Comparison of ENCODE assay signal across 7 mouse cellular contexts in genomic region chr14:16366174-16366889, GRCm38 (mm10). TPM values are rescaled to one million over a fixed set of nuclear protein-coding genes. Genes with fewer than 3 reads are reported as not detected.
DNase-seq lines count a peak whose midpoint lies in the region; ATAC-seq and TF ChIP-seq lines count a peak whose summit lies in the region.

No protein-coding gene starts in this region.

- 0 out of 2 replicates have a peak, but pooled peaks have one; percentile 0 for ATAC-seq in embryonic facial prominence, embryonic 11.5 days (replicated peaks; ENCODE audit: insufficient number of reproducible peaks, low FRiP score, low TSS enrichment, low read depth)
- no peak for ATAC-seq in hindbrain, postnatal 0 days
- ATAC-seq in midbrain, embryonic 14.5 days (ENCODE audit: low FRiP score, low TSS enrichment) = no peak
- no peak for ATAC-seq in activated CD4-positive, CD25-positive, alpha-beta regulatory T cell, adult 4 months

- peak overlapping the region; percentile 96 for H3K27ac ChIP-seq in embryonic facial prominence, embryonic 11.5 days (replicated peaks; ENCODE audit: low read depth, low read length)
- H3K27ac ChIP-seq in hindbrain, postnatal 0 days = peak overlapping the region; percentile 100
- H3K27ac ChIP-seq in midbrain, embryonic 14.5 days (replicated peaks; ENCODE audit: low read depth, low read length) = peak overlapping the region; percentile 100

- peak overlapping the region; percentile 63 for H3K4me2 ChIP-seq in embryonic facial prominence, embryonic 11.5 days (ENCODE audit: low read depth, low read length)
- H3K4me2 ChIP-seq in hindbrain, postnatal 0 days (ENCODE audit: low read depth, low read length) = peak overlapping the region; percentile 76
- H3K4me2 ChIP-seq in midbrain, embryonic 14.5 days (ENCODE audit: low read length) = peak overlapping the region; percentile 87

- peak; percentile 8 to 18 for DNase-seq in right cerebral cortex, postnatal 36 days (ENCODE audit: low spot score in 2 of 2)
- no peak for DNase-seq in right cerebral cortex, postnatal 4 days
- peak; percentile 4 for DNase-seq in embryonic facial prominence, embryonic 11.5 days (ENCODE audit: low spot score)
- no peak for DNase-seq in hindbrain, postnatal 0 days (ENCODE audit: low spot score)
- no peak for DNase-seq in midbrain, embryonic 14.5 days
- no peak for DNase-seq in adrenal gland, postnatal 4 days (ENCODE audit: low spot score in 2 of 2)

- H3K27me3 ChIP-seq in embryonic facial prominence, embryonic 11.5 days (ENCODE audit: control insufficient read depth, insufficient read depth, low read length) = no peaks in the 10 kb centered on the region
- H3K27me3 ChIP-seq in hindbrain, postnatal 0 days (ENCODE audit: insufficient read depth, low read length) = no peaks in the 10 kb centered on the region
- no peaks in the 10 kb centered on the region for H3K27me3 ChIP-seq in midbrain, embryonic 14.5 days (ENCODE audit: control insufficient read depth, insufficient read depth, low read length)

- H3K4me3 ChIP-seq in embryonic facial prominence, embryonic 11.5 days (ENCODE audit: low read depth, low read length) = peak overlapping the region; percentile 93
- peak overlapping the region; percentile 97 for H3K4me3 ChIP-seq in hindbrain, postnatal 0 days (ENCODE audit: low read length)
- peak overlapping the region; percentile 95 for H3K4me3 ChIP-seq in midbrain, embryonic 14.5 days (replicated peaks; ENCODE audit: low read depth, low read length)

- H3K4me1 ChIP-seq in embryonic facial prominence, embryonic 11.5 days (ENCODE audit: control insufficient read depth, insufficient read depth, low read length) = no peaks in the 10 kb centered on the region; the same call in 1 of the 2 replicates
- H3K4me1 ChIP-seq in hindbrain, postnatal 0 days (ENCODE audit: insufficient read depth, low read length) = no peaks in the 10 kb centered on the region
- H3K4me1 ChIP-seq in midbrain, embryonic 14.5 days (ENCODE audit: control insufficient read depth, insufficient read depth, low read length) = peaks cover 17% of the 10 kb centered on the region

- no peaks in the 10 kb centered on the region for H3K36me3 ChIP-seq in embryonic facial prominence, embryonic 11.5 days (replicated peaks; ENCODE audit: control insufficient read depth, insufficient read depth, low read depth, low read length)
- H3K36me3 ChIP-seq in hindbrain, postnatal 0 days (ENCODE audit: insufficient read depth, low read length) = no peaks in the 10 kb centered on the region
- H3K36me3 ChIP-seq in midbrain, embryonic 14.5 days (ENCODE audit: control insufficient read depth, insufficient read depth, low read length) = no peaks in the 10 kb centered on the region

- TF ChIP-seq CTCF in hindbrain, postnatal 0 days (IDR thresholded peaks at IDR 0.05; ENCODE audit: low read depth) = no peak

- 17% methylated on average over 16 of the region's 16 CpGs for WGBS in embryonic facial prominence, embryonic 11.5 days
- 12% methylated on average over 16 of the region's 16 CpGs for WGBS in hindbrain, postnatal 0 days
- WGBS in midbrain, embryonic 14.5 days = 15% methylated on average over 16 of the region's 16 CpGs

- H3K9ac ChIP-seq in embryonic facial prominence, embryonic 11.5 days (replicated peaks; ENCODE audit: low read length) = peak overlapping the region; percentile 98
- peak overlapping the region; percentile 100 for H3K9ac ChIP-seq in hindbrain, postnatal 0 days (replicated peaks; ENCODE audit: low read length)
- peak overlapping the region; percentile 98 for H3K9ac ChIP-seq in midbrain, embryonic 14.5 days (replicated peaks; ENCODE audit: low read length)

- no peaks in the 10 kb centered on the region for H3K9me3 ChIP-seq in embryonic facial prominence, embryonic 11.5 days (replicated peaks; ENCODE audit: control insufficient read depth, low read length)
- no peaks in the 10 kb centered on the region for H3K9me3 ChIP-seq in hindbrain, postnatal 0 days (ENCODE audit: low read length)
- H3K9me3 ChIP-seq in midbrain, embryonic 14.5 days (ENCODE audit: control insufficient read depth, low read length) = no peaks in the 10 kb centered on the region

RNA-seq across cellular contexts. Expression of gene Top2b, which starts 1.4 kb away (rescaled TPM):
- 143 and 166 TPM in 2 replicates for polyA plus RNA-seq in embryonic facial prominence, embryonic 11.5 days (2014; fragmentation: Nextera tagmentation; extraction: Ambion mirVana)
- total RNA-seq in hindbrain, postnatal 0 days (2014; rRNA removed) = 79.0 and 93.3 TPM in 2 replicates
- polyA plus RNA-seq in hindbrain, postnatal 0 days (2015; fragmentation: Nextera tagmentation; extraction: Ambion mirVana) = 40.9 and 42.6 TPM in 2 replicates
- polyA plus RNA-seq in midbrain, embryonic 14.5 days (2014; fragmentation: Nextera tagmentation; extraction: Ambion mirVana) = 125 and 207 TPM in 2 replicates
- 10 to 100 TPM; 60.6 to 86.4 TPM for polyA plus RNA-seq in activated CD4-positive, CD25-positive, alpha-beta regulatory T cell, adult 4 months (2017; shearing (Covaris generic))
- 100 to 1,000 TPM; 111 to 119 TPM for total RNA-seq in adrenal gland, postnatal 4 days (2021)

Comparison
In these comparisons a context has a peak if more than half of its experiments do, and no peak if none do; other contexts are left out.
1. DNase-seq: peak in right cerebral cortex, postnatal 36 days (2 of 2) and embryonic facial prominence, embryonic 11.5 days (single experiment); none in right cerebral cortex, postnatal 4 days (single experiment), hindbrain, postnatal 0 days (single experiment), midbrain, embryonic 14.5 days (single experiment) and adrenal gland, postnatal 4 days (0 of 2).
2. Peak in every context shown above with its lines, with median percentiles within 50 percentile points of each other: H3K27ac ChIP-seq, H3K4me2 ChIP-seq, H3K4me3 ChIP-seq and H3K9ac ChIP-seq.